Mouse (Mus musculus): ENCODE measurements around the gene Spsb4.

DNA sequence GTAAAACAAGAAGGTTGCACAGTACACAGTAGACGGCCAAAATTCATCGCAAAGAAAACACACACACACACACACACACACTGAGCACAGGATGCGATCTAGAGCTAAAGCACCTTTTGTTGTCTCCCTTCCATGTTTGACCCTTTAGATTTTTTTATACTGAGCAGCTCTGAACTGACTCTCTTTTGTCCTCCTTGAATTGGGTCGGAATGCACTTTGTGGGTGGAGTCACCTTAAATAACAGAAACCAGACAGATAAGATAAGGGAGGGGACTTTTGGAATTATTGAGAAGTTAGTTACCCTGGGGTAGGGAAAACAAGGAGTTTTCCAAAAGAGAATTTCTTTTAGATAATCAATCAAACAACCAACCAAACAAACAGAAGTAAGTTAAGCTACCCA, 7.4 kb upstream of the Spsb4 start:
- TF ChIP-seq CTCF (IDR thresholded peaks at IDR 0.05; ENCODE audit: low read depth) (no peak), EP300 (optimal IDR thresholded peaks at IDR 0.05) (no peak)
